Mouse (Mus musculus): ENCODE results near the gene Gm20671. TPM values are rescaled to one million over a fixed set of nuclear protein-coding genes. Genes with fewer than 3 reads are reported as not detected.
"Not testable (repeated sequence)": the region's sequence is repeated elsewhere in the genome, so short reads cannot be mapped to it uniquely, and the experiment has no call there.

Gene Gm20671
- polyA plus RNA-seq (2014; fragmentation: Nextera tagmentation; extraction: Ambion mirVana), result not detected in 2 replicates

DNA sequence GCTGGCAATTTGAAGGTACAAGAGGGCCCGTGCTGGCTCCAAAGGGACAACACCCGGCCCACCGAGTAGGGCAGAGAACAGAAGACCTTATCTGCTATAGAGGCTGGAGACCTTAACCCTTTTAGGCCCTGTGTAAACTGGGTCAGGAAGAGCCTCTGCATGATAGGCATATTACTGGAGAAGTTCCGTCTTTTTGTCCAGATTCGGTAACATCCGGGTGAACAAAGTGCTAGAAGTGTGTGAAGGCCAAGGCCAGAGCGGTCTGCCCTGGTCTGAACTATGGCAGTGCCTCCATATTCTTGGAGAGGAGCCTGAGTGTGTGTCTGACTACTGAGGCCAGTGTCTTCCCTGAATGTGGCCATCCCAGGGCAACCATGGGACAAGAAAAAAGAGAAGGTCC lies at the start of gene Gm20671:
TSS of gene Gm20671 (minus strand) at position 101 of the 400 bp plus-strand sequence.
- H3K9me3 ChIP-seq (ENCODE audit: control insufficient read depth, low read length), result no peaks in the 10 kb centered on the region
- ATAC-seq (ENCODE audit: low FRiP score, low TSS enrichment) (no peak), DNase-seq (no peak)
- H3K36me3 ChIP-seq (ENCODE audit: control insufficient read depth, insufficient read depth, low read length), result peaks cover 72% of the 10 kb centered on the region
- no peak within 1 kb of the TSS for H3K9ac ChIP-seq (replicated peaks; ENCODE audit: low read length)
- H3K27ac ChIP-seq (replicated peaks; ENCODE audit: low read depth, low read length), result no peak within 1 kb of the TSS
- H3K4me2 ChIP-seq (ENCODE audit: low read length), result no peak within 1 kb of the TSS
- H3K4me1 ChIP-seq (ENCODE audit: control insufficient read depth, insufficient read depth, low read length), result no peaks in the 10 kb centered on the region
- no peaks in the 10 kb centered on the region for H3K27me3 ChIP-seq (ENCODE audit: control insufficient read depth, insufficient read depth, low read length)
- WGBS, result 93% methylated on average over 7 of the region's 7 CpGs
- no peak within 1 kb of the TSS for H3K4me3 ChIP-seq (replicated peaks; ENCODE audit: low read depth, low read length)

DNA sequence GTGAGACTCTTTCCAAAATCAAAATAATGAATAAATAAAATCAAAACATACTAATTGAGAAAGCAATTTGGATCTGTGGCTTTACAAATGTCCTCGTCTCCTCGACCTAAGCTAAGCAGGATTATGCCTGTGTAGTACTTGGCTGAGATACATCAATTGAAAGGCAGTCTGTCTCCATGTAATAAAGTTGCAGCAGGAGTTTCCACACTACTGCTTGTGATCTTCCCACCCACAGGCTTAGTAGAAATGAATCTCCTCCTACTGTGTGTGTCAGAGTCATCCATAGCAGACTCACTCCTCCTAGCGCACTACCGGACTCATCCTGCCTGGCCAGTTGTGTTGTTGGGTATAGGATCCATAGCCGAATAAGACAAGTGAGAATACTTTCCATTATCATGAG lies 45.4 kb upstream of the Gm20671 start:
- Histone ChIP-seq H3K9me3 (ENCODE audit: control insufficient read depth, low read length) (no peaks in the 10 kb centered on the region), H3K4me2 (ENCODE audit: low read length) (no peak overlapping the region), H3K27me3 (ENCODE audit: control insufficient read depth, insufficient read depth, low read length) (no peaks in the 10 kb centered on the region), H3K4me1 (ENCODE audit: control insufficient read depth, insufficient read depth, low read length) (no peaks in the 10 kb centered on the region), H3K36me3 (ENCODE audit: control insufficient read depth, insufficient read depth, low read length) (peaks cover 60% of the 10 kb centered on the region), H3K27ac (replicated peaks; ENCODE audit: low read depth, low read length) (no peak overlapping the region), H3K9ac (replicated peaks; ENCODE audit: low read length) (no peak overlapping the region), H3K4me3 (replicated peaks; ENCODE audit: low read depth, low read length) (no peak overlapping the region)
- ATAC-seq (ENCODE audit: low FRiP score, low TSS enrichment) (no peak), DNase-seq (no peak)
- WGBS, result 96% methylated on average over 5 of the region's 5 CpGs

DNA sequence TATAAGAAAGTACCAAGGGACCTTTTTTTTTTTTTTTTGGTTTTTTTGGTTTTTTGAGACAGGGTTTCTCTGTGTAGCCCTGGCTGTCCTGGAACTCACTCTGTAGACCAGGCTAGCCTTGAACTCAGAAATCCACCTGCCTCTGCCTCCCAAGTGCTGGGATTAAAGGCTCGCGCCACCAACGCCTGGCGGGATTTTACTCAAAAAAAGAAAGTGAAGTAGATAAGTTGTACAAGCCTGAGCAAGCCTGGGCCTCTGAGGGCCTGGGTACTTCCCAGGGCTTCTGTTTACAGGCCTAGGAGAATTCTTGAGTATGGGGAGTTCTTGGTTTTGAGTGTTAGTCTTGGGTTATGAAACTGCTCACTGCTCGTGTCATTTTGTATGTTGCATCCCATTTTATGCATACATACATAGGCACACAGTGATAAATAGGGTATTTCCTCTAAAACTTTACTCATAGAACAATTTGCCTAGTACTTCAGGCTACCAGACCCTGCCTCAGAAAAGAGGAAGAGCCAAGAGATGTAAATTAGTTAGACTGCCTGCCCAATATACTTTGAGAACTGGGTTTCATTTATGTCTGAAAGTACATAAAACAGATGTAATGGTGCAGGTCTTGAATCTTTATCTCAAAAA lies 42.6 kb upstream of the Gm20671 start:
- peaks cover under 1% of the 10 kb centered on the region; the same call in 1 of the 2 replicates for H3K4me1 ChIP-seq (ENCODE audit: control insufficient read depth, insufficient read depth, low read length)
- DNase-seq (no peak), ATAC-seq (ENCODE audit: low FRiP score, low TSS enrichment) (no peak)
- no peaks in the 10 kb centered on the region for H3K27me3 ChIP-seq (ENCODE audit: control insufficient read depth, insufficient read depth, low read length)
- no peaks in the 10 kb centered on the region for H3K9me3 ChIP-seq (ENCODE audit: control insufficient read depth, low read length)
- no peak overlapping the region for H3K4me2 ChIP-seq (ENCODE audit: low read length)
- 96% methylated on average over 5 of the region's 5 CpGs for WGBS
- H3K36me3 ChIP-seq (ENCODE audit: control insufficient read depth, insufficient read depth, low read length), result peaks cover 51% of the 10 kb centered on the region
- no peak overlapping the region for H3K27ac ChIP-seq (replicated peaks; ENCODE audit: low read depth, low read length)
- no peak overlapping the region for H3K9ac ChIP-seq (replicated peaks; ENCODE audit: low read length)
- H3K4me3 ChIP-seq (replicated peaks; ENCODE audit: low read depth, low read length), result no peak overlapping the region

DNA sequence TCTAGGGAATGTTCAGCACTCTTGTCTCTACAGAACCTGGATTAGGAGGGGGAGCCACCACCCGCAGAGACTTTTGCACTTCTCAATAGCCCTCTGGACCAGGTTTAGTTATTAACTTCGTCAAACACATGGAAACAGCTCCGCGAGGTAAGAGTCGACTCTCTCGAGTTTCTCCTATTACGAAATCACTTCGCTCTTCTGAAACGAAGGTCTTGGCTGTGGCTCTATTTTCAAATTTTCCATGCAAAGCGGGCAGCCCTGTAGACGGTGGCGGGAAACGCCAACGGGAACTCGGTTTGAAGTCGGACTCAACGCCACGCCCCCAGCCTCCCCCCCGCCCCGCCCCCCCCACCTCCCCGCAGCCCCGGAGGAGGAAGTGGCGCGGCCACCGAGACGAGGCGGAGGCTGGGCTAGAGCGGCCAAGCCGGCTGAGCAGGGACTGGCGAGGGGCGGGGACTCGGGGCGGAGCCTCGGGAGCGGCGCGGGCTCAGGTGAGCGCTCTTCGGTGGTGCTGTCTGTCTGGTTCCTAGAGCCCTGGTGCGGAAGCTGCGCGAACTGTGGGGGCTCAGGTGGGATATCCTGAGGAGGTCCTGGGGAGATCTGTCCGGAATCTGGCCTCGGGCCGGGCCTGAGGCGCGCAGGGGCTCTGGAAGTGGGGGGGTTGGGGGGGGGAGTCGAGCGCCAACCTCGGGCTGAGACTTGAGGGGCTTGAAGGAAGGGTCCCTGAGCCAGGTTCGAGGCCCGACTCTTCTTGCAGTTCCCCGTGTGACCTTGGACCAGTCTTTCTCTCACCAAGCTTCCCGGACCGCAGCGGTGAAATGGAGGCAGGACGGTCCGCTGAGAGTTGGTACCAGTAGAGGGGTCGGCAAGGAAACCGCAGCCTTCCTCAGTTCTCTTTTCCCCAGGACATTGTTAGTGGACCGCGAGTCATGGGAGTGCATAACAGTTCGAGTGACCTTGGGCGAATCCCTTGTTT lies 36.6 kb upstream of the Gm20671 start, which contains the start of gene Depdc5:
TSS of gene Depdc5 (plus strand) at position 449 of the 976 bp plus-strand sequence.
- peak within 1 kb of the TSS; percentile 72 for H3K9ac ChIP-seq (replicated peaks; ENCODE audit: low read length)
- peak within 1 kb of the TSS; percentile 75 for H3K4me2 ChIP-seq (ENCODE audit: low read length)
- no peaks in the 10 kb centered on the region for H3K27me3 ChIP-seq (ENCODE audit: control insufficient read depth, insufficient read depth, low read length)
- H3K4me1 ChIP-seq (ENCODE audit: control insufficient read depth, insufficient read depth, low read length), result peaks cover 5% of the 10 kb centered on the region; the same call in 1 of the 2 replicates
- 1% methylated on average over 63 of the region's 64 CpGs for WGBS
- peak within 1 kb of the TSS; percentile 66 for H3K4me3 ChIP-seq (replicated peaks; ENCODE audit: low read depth, low read length)
- peaks cover 18% of the 10 kb centered on the region for H3K36me3 ChIP-seq (ENCODE audit: control insufficient read depth, insufficient read depth, low read length)
- peak; percentile 99 for ATAC-seq (ENCODE audit: low FRiP score, low TSS enrichment)
- no peaks in the 10 kb centered on the region for H3K9me3 ChIP-seq (ENCODE audit: control insufficient read depth, low read length)
- H3K27ac ChIP-seq (replicated peaks; ENCODE audit: low read depth, low read length), result peak within 1 kb of the TSS; percentile 66; the same call in 1 of the 2 replicates
- peak; percentile 96 for DNase-seq

DNA sequence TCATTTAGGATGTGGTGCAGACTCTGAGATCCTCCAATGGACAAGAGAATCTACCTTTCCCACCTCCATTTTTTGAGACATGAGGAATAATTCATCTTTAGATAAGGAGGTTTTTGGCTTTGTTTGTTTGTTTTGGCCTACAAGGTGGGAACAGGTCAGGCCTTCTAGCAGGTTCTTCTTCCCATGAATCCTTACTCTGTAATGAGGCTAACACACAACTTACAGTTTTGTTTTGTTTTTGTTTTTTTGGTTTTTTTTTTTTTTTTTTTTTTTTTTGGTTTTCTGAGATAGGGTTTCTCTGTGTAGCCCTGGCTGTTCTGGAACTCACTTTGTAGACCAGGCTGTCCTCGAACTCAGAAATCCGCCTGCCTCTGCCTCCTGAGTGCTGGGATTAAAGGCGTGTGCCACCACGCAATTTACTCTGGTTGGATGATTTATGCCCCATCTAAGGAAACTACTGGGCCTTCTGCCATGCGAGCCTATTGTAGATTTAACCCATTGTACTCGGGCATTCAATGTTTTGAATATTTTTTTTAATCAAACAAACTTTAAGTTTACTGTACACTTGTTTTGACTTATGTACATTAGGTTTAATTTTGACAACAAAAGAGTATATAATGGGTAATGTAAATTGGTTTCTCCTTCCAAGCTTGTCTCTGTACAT lies 35.7 kb upstream of the Gm20671 start:
- Histone ChIP-seq H3K9me3 (ENCODE audit: control insufficient read depth, low read length) (no peaks in the 10 kb centered on the region), H3K9ac (replicated peaks; ENCODE audit: low read length) (no peak overlapping the region), H3K4me3 (replicated peaks; ENCODE audit: low read depth, low read length) (no peak overlapping the region), H3K36me3 (ENCODE audit: control insufficient read depth, insufficient read depth, low read length) (peaks cover 8% of the 10 kb centered on the region; the same call in 1 of the 2 replicates), H3K4me1 (ENCODE audit: control insufficient read depth, insufficient read depth, low read length) (peaks cover 5% of the 10 kb centered on the region; the same call in 1 of the 2 replicates), H3K4me2 (ENCODE audit: low read length) (peak overlapping the region; percentile 75; the same call in 1 of the 2 replicates), H3K27me3 (ENCODE audit: control insufficient read depth, insufficient read depth, low read length) (no peaks in the 10 kb centered on the region), H3K27ac (replicated peaks; ENCODE audit: low read depth, low read length) (no peak overlapping the region)
- DNase-seq, result no peak
- ATAC-seq (ENCODE audit: low FRiP score, low TSS enrichment), result no peak
- 87% methylated on average over 6 of the region's 6 CpGs for WGBS

DNA sequence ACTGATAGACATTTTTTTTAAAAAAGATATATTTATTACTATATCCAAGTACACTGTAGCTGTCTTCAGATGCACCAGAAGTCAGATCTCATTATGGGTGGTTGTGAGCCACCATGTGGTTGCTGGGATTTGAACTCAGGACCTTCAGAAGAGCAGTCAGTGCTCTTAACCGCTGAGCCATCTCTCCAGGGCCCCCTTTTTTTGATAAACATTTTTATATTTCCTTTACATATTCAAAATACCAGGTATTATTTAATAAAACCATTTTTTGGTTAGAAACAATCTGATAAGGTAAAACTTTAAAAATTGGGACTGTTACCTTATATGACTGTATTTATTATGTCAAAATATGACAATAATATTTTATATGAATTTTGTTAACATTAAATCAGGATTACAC lies 34.2 kb upstream of the Gm20671 start:
- Histone ChIP-seq H3K4me3 (replicated peaks; ENCODE audit: low read depth, low read length) (no peak overlapping the region), H3K9ac (replicated peaks; ENCODE audit: low read length) (no peak overlapping the region), H3K27ac (replicated peaks; ENCODE audit: low read depth, low read length) (no peak overlapping the region), H3K4me2 (ENCODE audit: low read length) (no peak overlapping the region), H3K36me3 (ENCODE audit: control insufficient read depth, insufficient read depth, low read length) (no peaks in the 10 kb centered on the region), H3K4me1 (ENCODE audit: control insufficient read depth, insufficient read depth, low read length) (peaks cover 5% of the 10 kb centered on the region; the same call in 1 of the 2 replicates), H3K9me3 (ENCODE audit: control insufficient read depth, low read length) (no peaks in the 10 kb centered on the region), H3K27me3 (ENCODE audit: control insufficient read depth, insufficient read depth, low read length) (no peaks in the 10 kb centered on the region)
- ATAC-seq (ENCODE audit: low FRiP score, low TSS enrichment) (no peak), DNase-seq (no peak)
- 86% methylated on average over 1 of the region's 1 CpGs for WGBS

DNA sequence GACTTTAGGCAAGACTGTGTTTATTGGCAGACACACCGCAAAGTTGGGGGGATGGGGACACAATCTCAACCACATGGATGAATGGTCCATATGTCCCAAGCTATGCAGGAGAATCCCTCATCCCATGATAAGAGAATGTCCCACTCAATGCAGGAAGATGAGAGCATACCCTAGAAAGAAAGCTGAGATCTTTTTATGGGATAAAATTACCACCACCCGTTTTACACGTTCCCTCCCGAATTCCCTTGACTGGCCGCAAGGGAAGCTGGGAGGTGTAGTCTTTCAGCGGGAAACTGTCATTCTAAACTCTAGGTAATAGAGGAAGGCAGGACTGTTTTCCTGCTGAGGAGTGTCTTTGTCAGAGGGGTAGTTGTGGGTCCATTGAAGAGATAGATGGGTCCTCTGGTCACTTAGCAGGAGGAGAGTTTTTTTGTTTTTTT lies 30.9 kb upstream of the Gm20671 start:
- no peaks in the 10 kb centered on the region for H3K36me3 ChIP-seq (ENCODE audit: control insufficient read depth, insufficient read depth, low read length)
- H3K4me3 ChIP-seq (replicated peaks; ENCODE audit: low read depth, low read length), result peak overlapping the region; percentile 46
- 3% methylated on average over 6 of the region's 6 CpGs for WGBS
- H3K9ac ChIP-seq (replicated peaks; ENCODE audit: low read length), result peak overlapping the region; percentile 57
- no peak for ATAC-seq (ENCODE audit: low FRiP score, low TSS enrichment)
- H3K27me3 ChIP-seq (ENCODE audit: control insufficient read depth, insufficient read depth, low read length), result no peaks in the 10 kb centered on the region
- no peaks in the 10 kb centered on the region for H3K9me3 ChIP-seq (ENCODE audit: control insufficient read depth, low read length)
- peak; percentile 82 for DNase-seq
- H3K4me1 ChIP-seq (ENCODE audit: control insufficient read depth, insufficient read depth, low read length), result peaks cover 6% of the 10 kb centered on the region
- peak overlapping the region; percentile 60 for H3K27ac ChIP-seq (replicated peaks; ENCODE audit: low read depth, low read length)
- peak overlapping the region; percentile 66 for H3K4me2 ChIP-seq (ENCODE audit: low read length)

DNA sequence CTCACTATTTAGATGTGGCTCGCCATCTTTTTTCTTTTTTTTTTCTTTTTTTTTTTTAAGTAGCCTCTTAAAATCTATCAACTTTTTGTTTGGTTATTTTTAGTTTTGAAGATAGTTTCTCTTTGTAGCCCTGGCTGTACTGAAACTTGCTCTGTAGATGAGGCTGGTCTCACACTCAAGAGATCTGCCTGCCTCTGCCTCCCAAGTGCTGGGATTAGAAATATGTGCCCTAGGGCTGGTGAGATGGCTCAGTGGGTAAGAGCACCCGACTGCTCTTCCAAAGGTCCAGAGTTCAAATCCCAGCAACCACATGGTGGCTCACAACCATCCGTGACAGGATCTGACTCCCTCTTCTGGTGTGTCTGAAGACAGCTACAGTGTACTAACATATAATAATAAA lies 28.4 kb upstream of the Gm20671 start:
- not testable (repeated sequence) for ATAC-seq (ENCODE audit: low FRiP score, low TSS enrichment); H3K4me2 ChIP-seq (ENCODE audit: low read length); H3K9ac ChIP-seq (replicated peaks; ENCODE audit: low read length); H3K4me3 ChIP-seq (replicated peaks; ENCODE audit: low read depth, low read length); H3K27me3 ChIP-seq (ENCODE audit: control insufficient read depth, insufficient read depth, low read length); H3K9me3 ChIP-seq (ENCODE audit: control insufficient read depth, low read length); H3K27ac ChIP-seq (replicated peaks; ENCODE audit: low read depth, low read length); DNase-seq; H3K36me3 ChIP-seq (ENCODE audit: control insufficient read depth, insufficient read depth, low read length)
- WGBS, result 93% methylated on average over 2 of the region's 3 CpGs
- H3K4me1 ChIP-seq (ENCODE audit: control insufficient read depth, insufficient read depth, low read length), result peaks cover 22% of the 10 kb centered on the region
